Mouse (Mus musculus) CD4-positive, CD25-positive, alpha-beta regulatory T cell, adult 9 weeks (primary cell): ENCODE results near the gene 2200002J24Rik. TPM values are rescaled to one million over a fixed set of nuclear protein-coding genes. Genes with fewer than 3 reads are reported as not detected.

Experiments used
- polyA plus RNA-seq: library from polyadenylated mRNA; unstranded; fragments of 100-300 nt; shearing (Covaris generic); gene quantifications from one replicate; pipeline ENCODE4 v1.2.1, GENCODE M21; 2017

2200002J24Rik gene
- not detected for polyA plus RNA-seq

DNA sequence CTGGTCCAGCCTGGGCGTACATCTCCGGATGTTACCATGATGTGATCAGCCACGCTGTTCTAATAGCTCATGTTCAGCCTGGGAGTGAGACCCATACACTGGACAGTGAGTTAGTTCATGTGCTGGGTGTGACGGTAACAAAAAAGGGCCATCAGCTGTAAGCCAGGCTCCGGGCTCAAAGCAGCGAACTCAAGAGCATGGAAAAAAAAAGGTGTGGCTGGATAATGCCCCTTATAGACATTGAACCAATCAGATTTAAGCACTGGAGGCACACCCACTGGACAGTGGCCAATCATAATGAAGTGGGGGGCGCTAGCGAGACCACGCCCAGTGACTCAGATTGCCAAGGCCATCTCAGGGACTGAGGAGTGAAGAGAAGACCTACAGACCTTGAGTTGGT lies at the start of gene 2200002J24Rik:
2200002J24Rik (plus strand) TSS at position 338 of the 400 bp plus-strand sequence.

GRCm38 (mm10) chr7:30649591-30650540 lies 48.9 kb upstream of the 2200002J24Rik start, which contains the start of gene Rbm42:
Gene Rbm42 (minus strand): TSS chr7:30650317.

DNA sequence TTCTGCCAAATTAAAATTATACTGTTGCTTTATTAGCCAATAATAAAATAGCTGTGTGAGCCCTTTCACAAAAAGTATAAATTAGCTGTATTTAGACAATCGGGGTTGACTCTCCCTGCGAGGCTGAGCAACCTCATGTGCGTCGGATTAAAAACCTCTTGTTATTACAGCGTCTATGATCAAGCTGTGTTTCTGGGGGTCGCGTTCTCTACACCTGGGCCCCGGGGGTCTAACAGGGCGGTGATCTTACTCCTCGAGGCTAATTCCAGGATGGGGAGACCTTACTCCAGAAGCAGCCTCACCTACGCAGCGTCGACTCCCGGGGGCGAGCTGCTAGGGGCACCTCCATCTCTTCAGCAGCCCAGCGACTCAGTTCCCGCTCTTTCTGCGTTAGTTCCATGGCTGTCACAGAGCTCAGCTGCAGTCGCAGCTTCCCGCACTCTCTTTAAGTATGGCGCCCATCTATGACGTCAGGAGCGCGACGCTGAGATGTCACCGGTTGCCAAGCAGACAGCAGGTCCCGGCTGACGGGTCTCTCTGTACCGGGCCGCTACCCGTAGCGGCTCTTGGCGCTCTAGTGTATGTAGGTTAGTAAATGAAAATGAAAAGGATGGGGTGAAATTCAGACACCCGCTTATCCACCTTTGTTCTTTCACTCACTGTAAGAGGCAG lies 34.1 kb upstream of the 2200002J24Rik start, which contains the start of gene Haus5:
Haus5 (minus strand) TSS at position 466 of the 672 bp plus-strand sequence.

GRCm38 (mm10) chr7:30671480-30671879 lies 27.2 kb upstream of the 2200002J24Rik start, which contains the start of gene Pmis2:
Gene Pmis2 (minus strand): TSS chr7:30671605.

GRCm38 (mm10) chr7:30711942-30712341 lies 13.2 kb downstream of the 2200002J24Rik start, which contains the start of gene Atp4a:
Gene Atp4a (plus strand): TSS chr7:30712209.

DNA sequence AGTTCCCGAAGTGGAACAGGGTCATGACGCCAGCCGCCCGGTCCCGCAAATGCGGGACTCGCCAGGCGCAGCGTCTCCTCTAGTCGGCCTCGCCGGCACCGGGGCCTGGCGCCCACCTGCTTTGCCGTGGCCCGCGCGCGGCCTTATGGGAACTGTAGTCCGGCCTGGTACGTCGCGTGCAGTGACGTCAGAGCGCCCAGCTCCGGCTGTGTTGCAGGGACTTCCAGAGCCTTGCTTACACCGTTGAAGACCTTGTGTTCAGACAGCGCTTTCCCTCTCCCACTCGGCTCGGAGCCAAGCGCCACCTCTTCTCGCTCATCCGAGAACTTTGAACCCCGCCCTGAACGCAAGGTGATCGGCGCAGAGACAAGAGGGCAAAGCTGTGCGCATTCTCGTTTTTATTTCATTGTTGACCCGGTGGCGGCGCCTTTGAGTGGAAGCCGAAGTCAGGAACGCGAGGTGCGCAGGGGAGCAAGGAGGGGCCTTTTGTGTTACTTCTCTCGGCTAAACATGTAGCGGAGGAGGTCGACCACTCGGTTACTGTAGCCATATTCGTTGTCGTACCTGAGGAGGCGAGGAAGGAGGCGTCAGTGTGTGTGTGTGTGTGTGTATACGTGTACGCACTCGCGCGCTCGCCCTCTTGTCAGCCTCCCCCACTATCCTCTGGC lies 30.8 kb downstream of the 2200002J24Rik start, which contains the start of gene Tmem147:
Tmem147 (minus strand) TSS at position 145 of the 668 bp plus-strand sequence.

GRCm38 (mm10) chr7:30743617-30744016 lies 44.9 kb downstream of the 2200002J24Rik start, which contains the start of gene Gapdhs:
Gene Gapdhs (minus strand): TSS chr7:30743681.

Other genes starting within 250 kb of the 2200002J24Rik start
- not detected for gene Kirrel2, start 241.2 kb upstream of the 2200002J24Rik start, polyA plus RNA-seq
- gene Nphs1, start 240.6 kb upstream of the 2200002J24Rik start, polyA plus RNA-seq: not detected
- gene Prodh2, start 205.3 kb upstream of the 2200002J24Rik start, polyA plus RNA-seq: not detected
- 1.8 TPM for gene Arhgap33, start 163.9 kb upstream of the 2200002J24Rik start, polyA plus RNA-seq
- gene Hspb6, start 146.7 kb upstream of the 2200002J24Rik start, polyA plus RNA-seq: 5.2 TPM
- 10.0 TPM for gene Proser3, start 146.6 kb upstream of the 2200002J24Rik start, polyA plus RNA-seq
- 117 TPM for gene Lin37, start 139.1 kb upstream of the 2200002J24Rik start, polyA plus RNA-seq
- 68.8 TPM for gene U2af1l4, start 135.6 kb upstream of the 2200002J24Rik start, polyA plus RNA-seq
- 97.7 TPM for gene Gm49396, start 135.6 kb upstream of the 2200002J24Rik start, polyA plus RNA-seq
- gene Psenen, start 135.3 kb upstream of the 2200002J24Rik start, polyA plus RNA-seq: 274 TPM
- 171 TPM for gene Igflr1, start 133.5 kb upstream of the 2200002J24Rik start, polyA plus RNA-seq
- gene Kmt2b, start 110.2 kb upstream of the 2200002J24Rik start, polyA plus RNA-seq: 8.9 TPM
- gene Zbtb32, start 100.0 kb upstream of the 2200002J24Rik start, polyA plus RNA-seq: 15.6 TPM
- 0.65 TPM for gene Upk1a, start 86.1 kb upstream of the 2200002J24Rik start, polyA plus RNA-seq
- 713 TPM for gene Cox6b1, start 72.8 kb upstream of the 2200002J24Rik start, polyA plus RNA-seq
- not detected for gene Etv2, start 63.1 kb upstream of the 2200002J24Rik start, polyA plus RNA-seq
- gene Rbm42, start 48.6 kb upstream of the 2200002J24Rik start, polyA plus RNA-seq: 195 TPM
- 40.4 TPM for gene Haus5, start 33.9 kb upstream of the 2200002J24Rik start, polyA plus RNA-seq
- not detected for gene Pmis2, start 27.3 kb upstream of the 2200002J24Rik start, polyA plus RNA-seq
- not detected for gene Atp4a, start 13.3 kb downstream of the 2200002J24Rik start, polyA plus RNA-seq
- 133 TPM for gene Tmem147, start 30.6 kb downstream of the 2200002J24Rik start, polyA plus RNA-seq
- 0.63 TPM for gene Gapdhs, start 44.8 kb downstream of the 2200002J24Rik start, polyA plus RNA-seq
- 1.1 TPM for gene Sbsn, start 52.5 kb downstream of the 2200002J24Rik start, polyA plus RNA-seq
- not detected for gene Dmkn, start 64.8 kb downstream of the 2200002J24Rik start, polyA plus RNA-seq
- gene Krtdap, start 89.0 kb downstream of the 2200002J24Rik start, polyA plus RNA-seq: not detected
- gene Ffar2, start 124.8 kb downstream of the 2200002J24Rik start, polyA plus RNA-seq: 0.51 TPM
- gene Ffar3, start 157.3 kb downstream of the 2200002J24Rik start, polyA plus RNA-seq: not detected
- 0.06 TPM for gene Ffar1, start 162.6 kb downstream of the 2200002J24Rik start, polyA plus RNA-seq
- 14.0 TPM for gene Cd22, start 181.4 kb downstream of the 2200002J24Rik start, polyA plus RNA-seq
- gene Mag, start 215.9 kb downstream of the 2200002J24Rik start, polyA plus RNA-seq: not detected
- gene Hamp2, start 225.8 kb downstream of the 2200002J24Rik start, polyA plus RNA-seq: not detected
- gene Hamp, start 245.1 kb downstream of the 2200002J24Rik start, polyA plus RNA-seq: not detected